In the genomic region with DNA sequence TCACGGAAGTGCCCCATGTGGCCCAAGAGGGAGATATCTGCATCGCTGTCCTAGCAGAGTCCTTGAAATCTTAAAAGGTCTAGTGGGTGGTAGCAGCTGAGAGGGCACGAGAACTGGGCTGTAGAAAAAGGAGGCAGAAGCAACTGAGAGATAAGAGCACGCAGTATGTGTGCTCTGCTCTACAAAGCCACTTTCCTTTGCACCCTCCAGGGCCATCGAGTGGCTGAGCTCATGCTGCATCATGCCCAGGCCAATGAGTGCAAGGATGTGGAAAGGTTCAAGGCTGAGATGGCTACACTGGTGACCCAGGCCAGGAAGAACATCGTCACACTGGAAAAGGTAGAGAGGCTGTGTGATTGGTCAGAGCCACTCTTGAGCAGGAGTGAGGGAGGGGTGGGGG, we compare ENCODE assay signal across 23 mouse cellular contexts. TPM values are rescaled to one million over a fixed set of nuclear protein-coding genes. Genes with fewer than 3 reads are reported as not detected.
A peak's percentile ranks its signal among the peaks of the same experiment; 100 is the strongest.
DNase-seq lines count a peak whose midpoint lies in the region; ATAC-seq lines count a peak whose summit lies in the region.
"Had no signal": no experiment of that assay in that cellular context is flagged by ENCODE, and none has a peak within 500 bp of the region (broad histone marks: within the 10 kb centered on the region; RNA-seq: fewer than 3 reads in every experiment).

TSS of gene Gm42420 (plus strand) at position 237 of the 400 bp plus-strand sequence.

- no peak within 1 kb of the TSS for H3K4me2 ChIP-seq in heart, embryonic 13.5 days
- H3K4me2 ChIP-seq: embryonic facial prominence, embryonic 13.5 days; forebrain, embryonic 12.5 days; hindbrain, embryonic 12.5 days had no signal

- 74% methylated on average over 6 of the region's 6 CpGs for WGBS in heart, embryonic 13.5 days

- no peak within 1 kb of the TSS for H3K9ac ChIP-seq in heart, embryonic 13.5 days
- H3K9ac ChIP-seq: embryonic facial prominence, embryonic 13.5 days; forebrain, embryonic 12.5 days; hindbrain, embryonic 12.5 days had no signal

- no peak within 1 kb of the TSS for H3K27ac ChIP-seq in heart, embryonic 13.5 days (replicated peaks)
- H3K27ac ChIP-seq: embryonic facial prominence, embryonic 13.5 days; forebrain, embryonic 12.5 days; heart, embryonic 10.5 days; hindbrain, embryonic 12.5 days had no signal

- DNase-seq in adrenal gland, adult 2 months: peak; percentile 63
- no peak for DNase-seq in adrenal gland, postnatal 4 days (ENCODE audit: low spot score in 2 of 2)
- no peak for DNase-seq in heart, postnatal 4 days
- DNase-seq in layer of hippocampus, postnatal 14 days (ENCODE audit: low spot score in 2 of 2): no peak
- DNase-seq: cerebellum, adult 11-12 months; cerebellum, adult 9-10 months; cerebellum, postnatal 25 days; gastrocnemius, postnatal 10 days; heart, adult 18-20 months had no signal

- ATAC-seq in heart, embryonic 13.5 days (ENCODE audit: extremely low read depth, insufficient number of reproducible peaks, low FRiP score, low TSS enrichment): 0 out of 2 replicates have a peak, but pooled peaks have one; percentile 15
- ATAC-seq in megakaryocyte, adult 5-6 weeks (ENCODE audit: poor library complexity, severe bottlenecking): no peak
- ATAC-seq: forebrain, embryonic 16.5 days; hindbrain, embryonic 16.5 days; inflammation-experienced regulatory T-cells, adult 6 months had no signal

- no peaks in the 10 kb centered on the region for H3K9me3 ChIP-seq in heart, embryonic 13.5 days
- H3K9me3 ChIP-seq in megakaryocyte, embryonic 14.5 days: no peaks in the 10 kb centered on the region
- H3K9me3 ChIP-seq: embryonic facial prominence, embryonic 13.5 days; forebrain, embryonic 12.5 days; heart, embryonic 10.5 days; hindbrain, embryonic 12.5 days had no signal

- no peaks in the 10 kb centered on the region for H3K4me1 ChIP-seq in heart, embryonic 13.5 days
- peaks cover 12% of the 10 kb centered on the region for H3K4me1 ChIP-seq in megakaryocyte, embryonic 14.5 days
- H3K4me1 ChIP-seq: embryonic facial prominence, embryonic 13.5 days; forebrain, embryonic 12.5 days; hindbrain, embryonic 12.5 days had no signal

- H3K27me3 ChIP-seq in heart, embryonic 13.5 days (replicated peaks): no peaks in the 10 kb centered on the region
- no peaks in the 10 kb centered on the region for H3K27me3 ChIP-seq in megakaryocyte, embryonic 14.5 days (replicated peaks)
- H3K27me3 ChIP-seq: embryonic facial prominence, embryonic 13.5 days; forebrain, embryonic 12.5 days; hindbrain, embryonic 12.5 days had no signal

- H3K36me3 ChIP-seq in heart, embryonic 13.5 days: peaks cover 92% of the 10 kb centered on the region
- peaks cover 93% of the 10 kb centered on the region for H3K36me3 ChIP-seq in megakaryocyte, embryonic 14.5 days (replicated peaks; ENCODE audit: low read length)

- no peak within 1 kb of the TSS for H3K4me3 ChIP-seq in heart, embryonic 13.5 days
- peak within 1 kb of the TSS; percentile 53 for H3K4me3 ChIP-seq in megakaryocyte, embryonic 14.5 days (replicated peaks)
- H3K4me3 ChIP-seq: embryonic facial prominence, embryonic 13.5 days; forebrain, embryonic 12.5 days; heart, embryonic 10.5 days; hindbrain, embryonic 12.5 days had no signal

RNA-seq across cellular contexts. Expression of gene Gm42420, which starts in this region (rescaled TPM):
- total RNA-seq in adrenal gland, adult 2 months (2021): not detected
- polyA plus RNA-seq in adrenal gland, adult 2 months (2012; rRNA removed): 0.52 and 0.54 TPM in 2 replicates
- total RNA-seq in adrenal gland, postnatal 4 days (2021): 1 to 10 TPM in 1 of 2 experiments, not detected in 1; 2.4 TPM
- polyA plus RNA-seq in heart, embryonic 13.5 days (2015; fragmentation: Nextera tagmentation; extraction: Ambion mirVana): 1.1 and 1.8 TPM in 2 replicates
- total RNA-seq in heart, postnatal 4 days (2021): not detected
- not detected in 2 replicates for polyA plus RNA-seq in megakaryocyte, embryonic 14.5 days (2012; ENCODE audit: insufficient read depth, low replicate concordance)
- 6.0 and 7.2 TPM in 2 replicates for total RNA-seq in megakaryocyte, adult 5-6 weeks (2015)
- 5.7 TPM in 1 of 2 replicates, not detected in the other for total RNA-seq in megakaryocyte, adult 5-6 weeks (2017)
- under 1 TPM in 1 of 2 experiments, not detected in 1; 0.88 TPM for total RNA-seq in layer of hippocampus, postnatal 14 days (2021)
- total RNA-seq: gastrocnemius, postnatal 10 days; gastrocnemius, postnatal 4 days; heart, postnatal 25 days had no signal
- polyA plus RNA-seq: C2C12; embryonic facial prominence, embryonic 13.5 days; forebrain, embryonic 16.5 days; heart, embryonic 16.5 days; inflammation-experienced regulatory T-cells, adult 6 months had no signal

Comparison
In these comparisons a context has a peak if more than half of its experiments do, and no peak if none do; other contexts are left out.
1. Peak in DNase-seq in adrenal gland, adult 2 months; RNA of the gene not detected or under 1 TPM.